In the genomic region with DNA sequence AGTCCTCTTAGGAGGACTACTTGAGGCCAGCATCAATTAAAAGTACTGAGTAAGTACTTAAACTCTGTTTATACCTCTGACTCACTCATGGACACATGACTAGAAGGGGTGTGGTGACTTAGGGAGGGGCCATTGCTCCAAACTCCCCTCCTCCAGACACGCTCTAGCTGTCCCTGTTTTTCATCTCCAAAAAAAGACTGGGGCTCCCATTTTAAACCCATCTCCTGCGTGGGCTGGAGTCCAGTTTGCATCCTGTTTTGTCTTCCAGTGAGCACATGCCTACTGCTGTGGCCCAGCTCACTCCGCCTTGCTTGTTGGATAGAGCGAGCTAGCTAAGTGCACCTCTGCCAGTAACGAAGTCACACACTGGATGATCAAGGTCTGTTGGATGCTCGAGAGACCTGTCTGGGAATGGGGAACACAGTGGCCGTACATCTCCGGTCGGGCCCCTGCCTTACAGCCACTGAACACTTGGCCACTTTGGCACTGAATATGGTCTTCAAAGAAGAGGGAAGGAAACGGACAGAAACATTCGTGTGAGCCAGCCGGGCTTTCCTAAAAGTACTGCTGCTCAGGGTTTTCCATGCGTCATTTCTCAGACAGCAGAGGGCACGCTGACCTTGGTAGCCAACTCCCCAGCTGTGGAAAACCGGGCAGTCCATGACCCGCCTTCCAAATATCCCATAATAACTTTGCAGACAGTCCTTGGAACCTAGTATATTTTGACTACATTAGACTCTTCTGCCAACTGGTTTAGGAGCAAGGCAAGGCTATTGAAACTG, we compare ENCODE assay signal across 7 mouse cellular contexts.
A peak's percentile ranks its signal among the peaks of the same experiment; 100 is the strongest.
DNase-seq lines count a peak whose midpoint lies in the region; ATAC-seq and TF ChIP-seq lines count a peak whose summit lies in the region.

No protein-coding gene starts in this region.

- H3K79me2 ChIP-seq in C2C12 (ENCODE audit: control insufficient read depth, insufficient read depth) = no peaks in the 10 kb centered on the region
- H3K79me2 ChIP-seq in MEL (ENCODE audit: control insufficient read depth, insufficient read depth, low read length, poor library complexity) = no peaks in the 10 kb centered on the region
- no peaks in the 10 kb centered on the region for H3K79me2 ChIP-seq in heart, adult 2 months (replicated peaks; ENCODE audit: control insufficient read depth, insufficient read depth, low read length)

- no peak for DNase-seq in MEL (ENCODE audit: low read depth, low spot score)
- peak; percentile 64 to 71 for DNase-seq in heart, adult 2 months
- DNase-seq in kidney, postnatal 14 days = peak; percentile 22
- no peak for DNase-seq in cerebellum, adult 8-10 months
- DNase-seq in layer of hippocampus, postnatal 36 days = no peak

- H3K27me3 ChIP-seq in C2C12 (ENCODE audit: control insufficient read depth, insufficient read depth, insufficient read length) (no peaks in the 10 kb centered on the region), MEL (ENCODE audit: control insufficient read depth in 1 of 2, insufficient read depth in 2 of 2, low read length in 2 of 2) (no peaks in the 10 kb centered on the region)
- no peaks in the 10 kb centered on the region for H3K27me3 ChIP-seq in heart, adult 2 months (ENCODE audit: control insufficient read depth, insufficient read depth, low read length)

- H3K4me1 ChIP-seq in MEL (ENCODE audit: control insufficient read depth in 1 of 2, insufficient read depth in 2 of 2, low read length in 2 of 2) = peaks cover 3 to 8% of the 10 kb centered on the region in 2 experiments; a peak in 3 of 4 replicates
- peaks cover 12% of the 10 kb centered on the region for H3K4me1 ChIP-seq in heart, adult 2 months (ENCODE audit: control insufficient read depth, insufficient read depth, low read length)

- no peak overlapping the region for H3K27ac ChIP-seq in MEL (ENCODE audit: control insufficient read depth, low read depth, low read length)
- H3K27ac ChIP-seq in heart, adult 2 months = peak overlapping the region; percentile 76

- intact Hi-C loops in heart, adult 2 months (cut with DNase I) = loop anchor here (1.0 kb wide), 1 partner anchor 35 kb away; no protein-coding TSS in a partner anchor

- no peaks in the 10 kb centered on the region for H3K79me3 ChIP-seq in C2C12 (ENCODE audit: low read depth)

- no peaks in the 10 kb centered on the region for H3K9me3 ChIP-seq in MEL (replicated peaks; ENCODE audit: insufficient read depth, low read length)

- H3ac ChIP-seq in C2C12 (ENCODE audit: control insufficient read depth, insufficient read length, low read depth) = no peak overlapping the region

- H3K4me3 ChIP-seq in C2C12 (ENCODE audit: insufficient read depth, poor library complexity, severe bottlenecking) (no peak overlapping the region), MEL (ENCODE audit: control insufficient read depth in 1 of 2, insufficient read depth in 1 of 2, low read depth in 2 of 2, low read length in 2 of 2) (no peak overlapping the region)
- no peak overlapping the region; the same call in 1 of the 2 replicates for H3K4me3 ChIP-seq in heart, adult 2 months

- 41% methylated on average over 16 of the region's 16 CpGs for WGBS in heart, adult 2 months

- peak; percentile 12; the same call in 1 of the 2 replicates for ATAC-seq in megakaryocyte progenitor cell, adult 5-6 weeks (replicated peaks; ENCODE audit: poor library complexity)

- no peak overlapping the region for H3K9ac ChIP-seq in MEL (ENCODE audit: control insufficient read depth, low read depth, low read length, poor library complexity, severe bottlenecking)
- peak overlapping the region; percentile 38; the same call in 1 of the 2 replicates for H3K9ac ChIP-seq in heart, adult 2 months (ENCODE audit: low read depth, low read length)

- TF ChIP-seq EP300 in MEL (IDR thresholded peaks at IDR 0.05; ENCODE audit: low read depth in 1 of 2, low read length in 2 of 2) = no peak
- no peak for TF ChIP-seq EP300 in heart, adult 2 months (IDR thresholded peaks at IDR 0.05; ENCODE audit: insufficient read depth, low read depth, low read length)

- no peak for TF ChIP-seq CTCF in C2C12 (IDR thresholded peaks at IDR 0.05; ENCODE audit: control insufficient read depth, insufficient read depth, insufficient read length)
- no peak for TF ChIP-seq CTCF in MEL (IDR thresholded peaks at IDR 0.05 in 2 of 3, conservative IDR thresholded peaks at IDR 0.05 in 1 of 3; ENCODE audit: control insufficient read depth in 1 of 3, insufficient read depth in 1 of 3, low read depth in 2 of 3, low read length in 3 of 3, poor library complexity in 1 of 3, severe bottlenecking in 1 of 3)
- peak; percentile 26; the same call in 1 of the 2 replicates for TF ChIP-seq CTCF in heart, adult 2 months (IDR thresholded peaks at IDR 0.05)

- no peak for TF ChIP-seq RAD21 in MEL (IDR thresholded peaks at IDR 0.05; ENCODE audit: low read depth, low read length)

- no peak; a peak in 1 of 4 replicates for TF ChIP-seq POLR2A in MEL (IDR thresholded peaks at IDR 0.05; ENCODE audit: control insufficient read depth in 1 of 2, insufficient read depth in 1 of 2, low read depth in 1 of 2, low read length in 2 of 2, poor library complexity in 1 of 2)
- 0 out of 2 replicates have a peak, but pooled peaks have one; percentile 19 for TF ChIP-seq POLR2A in heart, adult 2 months (IDR thresholded peaks at IDR 0.05; ENCODE audit: insufficient read depth, low read depth, low read length)

- peaks cover 38% of the 10 kb centered on the region for H3K36me3 ChIP-seq in C2C12 (ENCODE audit: control insufficient read depth, insufficient read depth)
- peaks cover 8 to 11% of the 10 kb centered on the region in 2 experiments for H3K36me3 ChIP-seq in MEL (ENCODE audit: control insufficient read depth in 1 of 2, insufficient read depth in 2 of 2, low read length in 2 of 2)
- H3K36me3 ChIP-seq in heart, adult 2 months (ENCODE audit: control insufficient read depth, insufficient read depth, low read length) = no peaks in the 10 kb centered on the region; the same call in 1 of the 2 replicates

TF ChIP-seq in C2C12, 6 proteins besides CTCF, POLR2A, EP300 and RAD21:
- TF ChIP-seq FOSL1 (IDR thresholded peaks at IDR 0.05; ENCODE audit: insufficient read depth, low read length, poor library complexity, severe bottlenecking) (no peak), USF1 (IDR thresholded peaks at IDR 0.05; ENCODE audit: low read depth) (peak; percentile 89)

TF ChIP-seq in MEL, 35 proteins besides CTCF, POLR2A, EP300 and RAD21:
- TF ChIP-seq POLR2AphosphoS2 (IDR thresholded peaks at IDR 0.05; ENCODE audit: low read length) = 0 out of 2 replicates have a peak, but pooled peaks have one; percentile 29
- no peak for TF ChIP-seq RCOR1 (IDR thresholded peaks at IDR 0.05; ENCODE audit: low read depth, low read length)
- TF ChIP-seq USF1 (IDR thresholded peaks at IDR 0.05; ENCODE audit: low read depth, low read length) = peak; percentile 47; the same call in 1 of the 2 replicates

Comparison
In these comparisons a context has a peak if more than half of its experiments do, and no peak if none do; other contexts are left out.
1. DNase-seq: peak in heart, adult 2 months (2 of 2) and kidney, postnatal 14 days (single experiment); none in MEL (single experiment), cerebellum, adult 8-10 months (single experiment) and layer of hippocampus, postnatal 36 days (0 of 2).